Comparison of ENCODE assay signal across 25 mouse cellular contexts in the genomic region with DNA sequence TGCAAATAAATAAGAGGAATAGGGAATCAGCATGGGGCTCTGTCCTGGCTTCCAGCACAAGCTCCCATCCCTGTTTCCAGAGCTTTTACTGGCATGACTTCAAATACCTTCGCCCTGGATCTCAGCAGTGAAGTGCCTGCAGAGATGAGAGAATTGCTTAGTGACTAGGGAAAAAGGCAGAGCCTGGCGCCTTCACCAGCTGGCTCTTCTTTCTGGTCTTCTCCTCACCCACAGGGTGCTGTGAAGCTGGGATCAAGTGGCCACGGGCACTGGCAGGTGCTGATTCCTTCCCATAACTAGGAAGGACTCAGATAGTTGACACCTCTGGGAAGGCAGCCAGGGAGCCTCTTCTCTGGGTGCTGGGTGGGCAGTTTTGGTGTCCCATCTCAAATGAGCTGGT.
A peak's percentile ranks its signal among the peaks of the same experiment; 100 is the strongest.
DNase-seq lines count a peak whose midpoint lies in the region; ATAC-seq lines count a peak whose summit lies in the region.
"Had no signal": no experiment of that assay in that cellular context is flagged by ENCODE, and none has a peak within 500 bp of the region (broad histone marks: within the 10 kb centered on the region; RNA-seq: fewer than 3 reads in every experiment).

No protein-coding gene starts in this region.

- DNase-seq in cerebellum, adult 9-11 months = peak; percentile 4
- DNase-seq in cerebellum, postnatal 4 days (ENCODE audit: low spot score in 2 of 2) = no peak
- DNase-seq in heart, postnatal 10 days = peak; percentile 8 to 21
- no peak for DNase-seq in heart, postnatal 14 days
- peak; percentile 35 for DNase-seq in brain, adult 2 months (ENCODE audit: low read depth, low spot score)
- peak; percentile 28 for DNase-seq in gastrocnemius, postnatal 10 days
- no peak for DNase-seq in urinary bladder, postnatal 14 days (ENCODE audit: low spot score)
- DNase-seq: cerebellum, adult 8-10 months; heart, postnatal 36 days; kidney, adult 11 months; kidney, postnatal 14 days; layer of hippocampus, adult 9-11 months; liver, embryonic 13.5 days; lung, adult 18-20 months; lung, postnatal 4 days; right cerebral cortex, postnatal 25 days; spleen, adult 18-20 months; thymus, adult 18-20 months; thymus, postnatal 25 days had no signal

- no peak for ATAC-seq in megakaryocyte, adult 5-6 weeks (ENCODE audit: poor library complexity, severe bottlenecking)
- ATAC-seq: forebrain, embryonic 15.5 days; inflammation-experienced regulatory T-cells, adult 6 months; lung, postnatal 0 days; midbrain, embryonic 15.5 days; Patski had no signal

- intact Hi-C loops in heart, postnatal 10 days (cut with DNase I) = loop anchor here (10.0 kb wide), 1 partner anchor 353 kb away; no protein-coding TSS in a partner anchor
- intact Hi-C loops in heart, postnatal 14 days (cut with DNase I) = no loop called here

Comparison
In these comparisons a context has a peak if more than half of its experiments do, and no peak if none do; other contexts are left out.
1. DNase-seq: peak in cerebellum, adult 9-11 months (single experiment), heart, postnatal 10 days (2 of 2), brain, adult 2 months (single experiment) and gastrocnemius, postnatal 10 days (single experiment); none in cerebellum, postnatal 4 days (0 of 2), heart, postnatal 14 days (0 of 2) and urinary bladder, postnatal 14 days (single experiment).